Mouse (Mus musculus) kidney, adult 18-20 months (tissue): Measurements from ENCODE around the gene Mpig6b.
"Not testable (repeated sequence)": the region's sequence is repeated elsewhere in the genome, so short reads cannot be mapped to it uniquely, and the experiment has no call there.

Source experiments
- DNase-seq: peaks from one replicate; pipeline ENCODE4 v3.0.0; 2021

Mpig6b gene

GRCm38 (mm10) chr17:35034896-35035295 is 31.1 kb downstream of the Mpig6b start:
- no peak for DNase-seq

GRCm38 (mm10) chr17:35033703-35034102 is 32.3 kb downstream of the Mpig6b start:
- DNase-seq = not testable (repeated sequence)

GRCm38 (mm10) chr17:35032323-35032870 is 33.6 kb downstream of the Mpig6b start:
- no peak for DNase-seq

GRCm38 (mm10) chr17:35031880-35032279 is 34.1 kb downstream of the Mpig6b start:
- no peak for DNase-seq

GRCm38 (mm10) chr17:35031272-35031671 is 34.7 kb downstream of the Mpig6b start:
- no peak for DNase-seq

- peak; percentile 23 for DNase-seq
Measured at GRCm38 (mm10) chr17:35029691-35030532, 36.1 kb downstream of the Mpig6b start.

- DNase-seq = no peak
Measured at GRCm38 (mm10) chr17:35028315-35028714, 37.7 kb downstream of the Mpig6b start.

- no peak for DNase-seq
Measured at GRCm38 (mm10) chr17:35027277-35028068, 38.5 kb downstream of the Mpig6b start, which contains the start of gene Sapcd1. Sapcd1 (minus strand) TSS chr17:35028016.

- no peak for DNase-seq
Measured at GRCm38 (mm10) chr17:35026206-35026605, 39.8 kb downstream of the Mpig6b start.

- DNase-seq = no peak
Measured at GRCm38 (mm10) chr17:35024691-35025488, 41.1 kb downstream of the Mpig6b start.

GRCm38 (mm10) chr17:35024261-35024660 is 41.7 kb downstream of the Mpig6b start:
- DNase-seq = no peak

GRCm38 (mm10) chr17:35023756-35024155 is 42.2 kb downstream of the Mpig6b start:
- no peak for DNase-seq

GRCm38 (mm10) chr17:35023221-35023620 is 42.8 kb downstream of the Mpig6b start:
- no peak for DNase-seq

- no peak for DNase-seq
Measured at GRCm38 (mm10) chr17:35022541-35023060, 43.4 kb downstream of the Mpig6b start.

GRCm38 (mm10) chr17:35021842-35022477 is 44.0 kb downstream of the Mpig6b start:
- DNase-seq = peak; percentile 10

GRCm38 (mm10) chr17:35021163-35021808 is 44.7 kb downstream of the Mpig6b start:
- DNase-seq = peak; percentile 91

GRCm38 (mm10) chr17:35020551-35020950 is 45.4 kb downstream of the Mpig6b start:
- DNase-seq = no peak

- no peak for DNase-seq
Measured at GRCm38 (mm10) chr17:35019894-35020293, 46.1 kb downstream of the Mpig6b start.

- no peak for DNase-seq
Measured at GRCm38 (mm10) chr17:35018171-35018570, 47.8 kb downstream of the Mpig6b start.

GRCm38 (mm10) chr17:35017706-35018030 is 48.3 kb downstream of the Mpig6b start:
- DNase-seq = no peak
